ENCODE assay signal across 10 mouse cellular contexts in the genomic region with DNA sequence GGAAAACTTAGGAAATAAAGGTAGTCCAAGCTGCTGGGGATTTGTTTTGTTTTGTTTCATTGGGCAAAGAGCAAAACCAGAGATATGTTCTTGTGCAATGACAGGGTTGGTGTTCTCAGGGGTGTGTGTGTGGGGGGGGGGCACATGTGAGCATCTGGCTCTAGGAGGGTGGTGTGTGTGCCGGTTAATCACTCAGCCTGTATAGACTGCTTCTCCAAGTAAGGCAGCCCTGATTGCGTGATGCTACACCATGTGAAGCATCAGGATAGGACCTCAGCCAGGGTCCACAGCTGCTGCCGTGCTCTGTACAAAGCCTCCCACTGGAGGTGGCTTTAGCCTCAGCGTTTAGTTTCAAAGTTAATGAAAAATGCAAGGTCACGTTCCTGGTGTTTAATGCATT. TPM values are rescaled to one million over a fixed set of nuclear protein-coding genes. Genes with fewer than 3 reads are reported as not detected.
DNase-seq lines count a peak whose midpoint lies in the region; ATAC-seq and TF ChIP-seq lines count a peak whose summit lies in the region.
"Had no signal": no experiment of that assay in that cellular context is flagged by ENCODE, and none has a peak within 500 bp of the region (broad histone marks: within the 10 kb centered on the region; RNA-seq: fewer than 3 reads in every experiment).

No protein-coding gene starts in this region.

- intact Hi-C loops in gastrocnemius, postnatal 14 days (cut with DNase I; ENCODE audit: low total_unique reads): no loop called here

- TF ChIP-seq CTCF in olfactory bulb, adult 2 months (IDR thresholded peaks at IDR 0.05; ENCODE audit: insufficient read depth, low read depth, low read length): no peak

- no peaks in the 10 kb centered on the region for H3K27me3 ChIP-seq in limb, embryonic 13.5 days
- no peaks in the 10 kb centered on the region for H3K27me3 ChIP-seq in limb, embryonic 10.5 days (ENCODE audit: low read depth, poor library complexity, severe bottlenecking)
- no peaks in the 10 kb centered on the region for H3K27me3 ChIP-seq in embryonic facial prominence, embryonic 14.5 days (replicated peaks; ENCODE audit: control insufficient read depth, insufficient read depth, low read length)
- H3K27me3 ChIP-seq: lung, embryonic 15.5 days had no signal

- DNase-seq in limb, embryonic 10.5 days (ENCODE audit: low spot score): no peak
- DNase-seq in embryonic facial prominence, embryonic 14.5 days (ENCODE audit: low spot score): peak; percentile 72
- peak; percentile 49 for DNase-seq in gastrocnemius, postnatal 14 days
- DNase-seq in MN1 (ENCODE audit: low spot score): no peak
- DNase-seq: thymus, postnatal 25 days had no signal

- WGBS in limb, embryonic 13.5 days: 66% methylated on average over 5 of the region's 5 CpGs
- 90% methylated on average over 5 of the region's 5 CpGs for WGBS in limb, embryonic 10.5 days
- 41% methylated on average over 5 of the region's 5 CpGs for WGBS in embryonic facial prominence, embryonic 14.5 days
- 48% methylated on average over 5 of the region's 5 CpGs for WGBS in olfactory bulb, adult 2 months

- no peak overlapping the region for H3K4me3 ChIP-seq in limb, embryonic 13.5 days
- H3K4me3 ChIP-seq in limb, embryonic 10.5 days: no peak overlapping the region
- H3K4me3 ChIP-seq in embryonic facial prominence, embryonic 14.5 days (ENCODE audit: low read depth, low read length): no peak overlapping the region
- no peak overlapping the region for H3K4me3 ChIP-seq in olfactory bulb, adult 2 months (ENCODE audit: insufficient read depth, low read depth, low read length)
- H3K4me3 ChIP-seq: lung, embryonic 15.5 days had no signal

- H3K36me3 ChIP-seq in limb, embryonic 13.5 days: no peaks in the 10 kb centered on the region
- H3K36me3 ChIP-seq in limb, embryonic 10.5 days: no peaks in the 10 kb centered on the region
- H3K36me3 ChIP-seq in embryonic facial prominence, embryonic 14.5 days (ENCODE audit: control insufficient read depth, insufficient read depth, low read length): no peaks in the 10 kb centered on the region
- H3K36me3 ChIP-seq: lung, embryonic 15.5 days had no signal

- no peak overlapping the region for H3K4me2 ChIP-seq in limb, embryonic 13.5 days (replicated peaks)
- H3K4me2 ChIP-seq in embryonic facial prominence, embryonic 14.5 days (ENCODE audit: low read depth, low read length): no peak overlapping the region
- H3K4me2 ChIP-seq: lung, embryonic 15.5 days had no signal

- peak; percentile 80 for ATAC-seq in limb, embryonic 13.5 days (ENCODE audit: low FRiP score, low read depth)
- ATAC-seq in embryonic facial prominence, embryonic 14.5 days (ENCODE audit: low read depth): peak; percentile 87
- ATAC-seq in erythroblast, adult 5-6 weeks (replicated peaks; ENCODE audit: low FRiP score, poor library complexity, severe bottlenecking): no peak
- ATAC-seq: inflammation-experienced regulatory T-cells, adult 6 months had no signal

- no peak overlapping the region for H3K27ac ChIP-seq in limb, embryonic 13.5 days
- no peak overlapping the region for H3K27ac ChIP-seq in limb, embryonic 10.5 days
- H3K27ac ChIP-seq in embryonic facial prominence, embryonic 14.5 days (replicated peaks; ENCODE audit: low read depth, low read length): peak overlapping the region; percentile 66
- peak overlapping the region; percentile 23; the same call in 1 of the 2 replicates for H3K27ac ChIP-seq in olfactory bulb, adult 2 months (ENCODE audit: insufficient read depth, low read depth, low read length)
- H3K27ac ChIP-seq: lung, embryonic 15.5 days had no signal

- no peaks in the 10 kb centered on the region for H3K9me3 ChIP-seq in limb, embryonic 13.5 days
- H3K9me3 ChIP-seq in limb, embryonic 10.5 days (replicated peaks): no peaks in the 10 kb centered on the region
- no peaks in the 10 kb centered on the region for H3K9me3 ChIP-seq in embryonic facial prominence, embryonic 14.5 days (ENCODE audit: control insufficient read depth, low read length)
- H3K9me3 ChIP-seq: lung, embryonic 15.5 days had no signal

- TF ChIP-seq POLR2A in olfactory bulb, adult 2 months (IDR thresholded peaks at IDR 0.05; ENCODE audit: insufficient read depth, low read depth, low read length): no peak

- H3K9ac ChIP-seq in limb, embryonic 13.5 days: no peak overlapping the region
- H3K9ac ChIP-seq in embryonic facial prominence, embryonic 14.5 days (ENCODE audit: low read depth, low read length): no peak overlapping the region
- H3K9ac ChIP-seq: lung, embryonic 15.5 days had no signal

- H3K4me1 ChIP-seq in limb, embryonic 13.5 days: no peaks in the 10 kb centered on the region
- H3K4me1 ChIP-seq in limb, embryonic 10.5 days: no peaks in the 10 kb centered on the region
- H3K4me1 ChIP-seq in embryonic facial prominence, embryonic 14.5 days (ENCODE audit: control insufficient read depth, insufficient read depth, low read length): peaks cover 4% of the 10 kb centered on the region; the same call in 1 of the 2 replicates
- H3K4me1 ChIP-seq in olfactory bulb, adult 2 months (ENCODE audit: control insufficient read depth, insufficient read depth, low read length): peaks cover 10% of the 10 kb centered on the region
- H3K4me1 ChIP-seq: lung, embryonic 15.5 days had no signal

RNA-seq across cellular contexts. Expression of gene Susd2, which starts 10.8 kb away (rescaled TPM):
- 3.1 TPM in 2 replicates for polyA plus RNA-seq in limb, embryonic 13.5 days (2015; fragmentation: Nextera tagmentation; extraction: Ambion mirVana)
- 0.83 and 0.96 TPM in 2 replicates for polyA plus RNA-seq in limb, embryonic 10.5 days (2016; fragmentation: Nextera tagmentation; extraction: Ambion mirVana)
- polyA plus RNA-seq in embryonic facial prominence, embryonic 14.5 days (2014; fragmentation: Nextera tagmentation; extraction: Ambion mirVana): 7.1 and 7.4 TPM in 2 replicates
- total RNA-seq in gastrocnemius, postnatal 14 days (2021): 1 to 10 TPM; 2.1 to 3.2 TPM
- not detected in 2 replicates for polyA plus RNA-seq in olfactory bulb, adult 2 months (2012; ENCODE audit: insufficient read depth, insufficient read length, low replicate concordance, missing spikeins)
- 1.7 and 5.2 TPM in 2 replicates for total RNA-seq in erythroblast, adult 5-6 weeks (2015; ENCODE audit: low replicate concordance)
- 3.8 and 4.0 TPM in 2 replicates for total RNA-seq in erythroblast, adult 5-6 weeks (2017; ENCODE audit: low replicate concordance)

RNA-seq across cellular contexts. Expression of gene Ggt5, which starts 43.9 kb away (rescaled TPM):
- polyA plus RNA-seq in limb, embryonic 13.5 days (2015; fragmentation: Nextera tagmentation; extraction: Ambion mirVana): 1.3 and 1.7 TPM in 2 replicates
- 0.33 and 0.69 TPM in 2 replicates for polyA plus RNA-seq in limb, embryonic 10.5 days (2016; fragmentation: Nextera tagmentation; extraction: Ambion mirVana)
- 3.1 and 3.9 TPM in 2 replicates for polyA plus RNA-seq in embryonic facial prominence, embryonic 14.5 days (2014; fragmentation: Nextera tagmentation; extraction: Ambion mirVana)
- total RNA-seq in gastrocnemius, postnatal 14 days (2021): 1 to 10 TPM; 5.6 to 7.4 TPM
- polyA plus RNA-seq in olfactory bulb, adult 2 months (2012; ENCODE audit: insufficient read depth, insufficient read length, low replicate concordance, missing spikeins): not detected in 2 replicates
- total RNA-seq in erythroblast, adult 5-6 weeks (2015; ENCODE audit: low replicate concordance): 0.42 and 1.3 TPM in 2 replicates
- total RNA-seq in erythroblast, adult 5-6 weeks (2017; ENCODE audit: low replicate concordance): 4.9 and 6.6 TPM in 2 replicates

Comparison
In these comparisons a context has a peak if more than half of its experiments do, and no peak if none do; other contexts are left out.
1. H3K27ac ChIP-seq: peak in embryonic facial prominence, embryonic 14.5 days (single experiment) and olfactory bulb, adult 2 months (single experiment); none in limb, embryonic 13.5 days (single experiment) and limb, embryonic 10.5 days (single experiment).
2. DNase-seq: peak in embryonic facial prominence, embryonic 14.5 days (single experiment) and gastrocnemius, postnatal 14 days (single experiment); none in limb, embryonic 10.5 days (single experiment) and MN1 (single experiment).